Mouse (Mus musculus) thymus, adult 2 months (tissue): ENCODE measurements at regions not wholly inside any gene's neighbourhood (a gene's known extent, or its start where the extent isn't known, plus 50 kb on each side); places are given as distances from the start of the nearest gene placed in this dataset.

Experiments
- DNase-seq: peaks from one replicate; pipeline ENCODE4 v3.0.0; 2021
- H3K27ac ChIP-seq: fragments of 200-500 bp; 2 replicates; pipeline ENCODE4 v1.5.1; 2012; ENCODE audit warnings: low read length, control low read depth; ENCODE audit not compliant: control insufficient read depth, insufficient read depth
- H3K27me3 ChIP-seq: fragments of 200-500 bp; 2 replicates; pipeline ENCODE4 v1.6.1; 2012; ENCODE audit warnings: mild to moderate bottlenecking, low read length, moderate library complexity, mixed read lengths; ENCODE audit not compliant: control insufficient read depth, insufficient read depth
- H3K36me3 ChIP-seq: fragments of 200-500 bp; 2 replicates; pipeline ENCODE4 v1.6.1; 2012; ENCODE audit warnings: mild to moderate bottlenecking, low read length, moderate library complexity; ENCODE audit not compliant: control insufficient read depth, insufficient read depth
- H3K4me1 ChIP-seq: fragments of 200-500 bp; replicated peaks from 2 replicates; pipeline ENCODE4 v1.6.1; 2012; ENCODE audit warnings: low read length; ENCODE audit not compliant: control insufficient read depth, insufficient read depth
- H3K4me3 ChIP-seq: fragments of 200-500 bp; 2 replicates; pipeline ENCODE4 v1.5.1; 2012; ENCODE audit warnings: mild to moderate bottlenecking, low read length, control low read depth, moderate library complexity; ENCODE audit not compliant: control insufficient read depth, insufficient read depth
- CTCF ChIP-seq: fragments of 200-500 bp; IDR thresholded peaks from 2 replicates; pipeline ENCODE4 v1.5.1; 2012; ENCODE audit warnings: mild to moderate bottlenecking, control low read depth, low read length, moderate library complexity, borderline replicate concordance; ENCODE audit not compliant: control insufficient read depth, poor library complexity, insufficient read depth; ENCODE audit errors: extremely low read depth
- POLR2A ChIP-seq: fragments of 200-500 bp; IDR thresholded peaks from 2 replicates; pipeline ENCODE4 v1.6.1; 2012; ENCODE audit warnings: mild to moderate bottlenecking, low read length, control low read depth, moderate library complexity; ENCODE audit not compliant: control insufficient read depth, poor library complexity, insufficient read depth; ENCODE audit errors: extremely low read depth
- WGBS: fragments of 180-500 bp; shearing (Covaris S2); methylation state at CpG from one replicate; pipeline ENCODE4 v1.1.7; 2018; 5-methylcytosine and 5-hydroxymethylcytosine counted together

DNA sequence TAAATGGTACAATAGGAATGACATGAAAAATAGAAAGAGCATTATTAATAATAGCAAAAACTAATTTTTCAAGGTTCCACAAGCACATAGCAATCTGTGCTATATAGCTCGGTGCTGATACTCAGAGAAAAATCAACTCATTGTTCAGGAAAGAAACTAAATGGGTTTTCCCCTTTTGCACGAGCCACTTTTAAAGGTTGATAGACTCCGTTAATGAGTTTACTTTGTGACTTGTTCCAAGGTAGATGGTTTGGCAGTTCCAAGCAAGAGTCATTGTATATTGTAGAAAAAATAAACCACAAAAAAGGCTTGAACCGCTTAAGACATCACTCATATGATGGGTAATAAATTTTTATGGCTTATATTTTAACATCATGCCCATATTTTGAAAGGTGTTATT, 105.0 kb upstream of the Intu start:
- TF ChIP-seq POLR2A = no peak
- TF ChIP-seq CTCF = no peak
- Histone ChIP-seq H3K27me3 (no peaks in the 10 kb centered on the region), H3K4me3 (no peak overlapping the region), H3K27ac (no peak overlapping the region), H3K4me1 (no peaks in the 10 kb centered on the region), H3K36me3 (no peaks in the 10 kb centered on the region)
- DNase-seq = no peak
- 87% methylated on average over 4 of the region's 4 CpGs for WGBS

DNA sequence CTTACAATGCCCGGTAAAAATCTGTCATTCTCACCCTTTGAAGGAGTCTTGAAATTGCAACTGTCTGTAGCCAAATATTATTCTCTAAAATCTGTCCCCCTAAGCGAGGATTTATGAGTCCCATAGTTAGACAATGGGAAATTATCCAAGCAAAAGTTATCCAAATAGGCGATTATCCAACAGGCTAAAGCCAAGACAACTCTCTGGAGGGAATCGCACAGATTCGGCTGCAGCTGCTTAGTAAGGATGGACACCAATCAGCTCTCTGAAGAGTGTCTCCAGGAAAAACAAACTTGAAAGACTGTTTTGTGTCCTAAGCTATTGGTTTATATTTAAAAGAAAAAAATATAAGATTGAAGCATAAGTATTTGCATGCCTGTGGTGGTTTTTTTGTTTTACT, 103.1 kb upstream of the Intu start:
- DNase-seq = no peak
- no peak overlapping the region for H3K4me3 ChIP-seq
- WGBS = 88% methylated on average over 5 of the region's 5 CpGs

DNA sequence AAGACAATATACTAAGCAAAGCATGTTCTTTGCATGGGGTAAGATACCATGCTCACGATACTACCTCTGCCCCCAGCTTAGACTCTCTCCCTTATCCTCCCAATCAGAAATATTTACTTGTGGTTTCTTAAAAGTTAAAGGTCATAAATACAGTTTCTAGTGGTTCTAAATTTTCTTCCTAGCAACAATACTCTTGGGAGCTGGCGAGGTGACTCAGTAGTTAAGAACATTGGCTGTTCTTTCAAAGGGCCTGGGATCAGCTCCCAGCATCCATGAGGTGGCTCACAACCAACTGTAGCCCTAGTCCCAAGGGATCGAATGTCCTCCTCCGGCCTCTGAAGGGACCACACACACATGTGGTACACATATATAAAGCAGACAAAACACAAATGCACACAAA, 92.8 kb upstream of the Intu start:
- WGBS = 92% methylated on average over 4 of the region's 4 CpGs
- no peak overlapping the region for H3K4me3 ChIP-seq
- H3K27me3 ChIP-seq = no peaks in the 10 kb centered on the region
- no peak overlapping the region for H3K27ac ChIP-seq
- no peaks in the 10 kb centered on the region for H3K36me3 ChIP-seq
- no peak for TF ChIP-seq CTCF
- TF ChIP-seq POLR2A = no peak
- DNase-seq = no peak
- no peaks in the 10 kb centered on the region for H3K4me1 ChIP-seq

More for the DNA sequence above, 103.1 kb upstream of the Intu start:
- H3K4me1 ChIP-seq = no peaks in the 10 kb centered on the region
- H3K36me3 ChIP-seq = no peaks in the 10 kb centered on the region
- no peak for TF ChIP-seq POLR2A
- H3K27ac ChIP-seq = no peak overlapping the region
- H3K27me3 ChIP-seq = no peaks in the 10 kb centered on the region

DNA sequence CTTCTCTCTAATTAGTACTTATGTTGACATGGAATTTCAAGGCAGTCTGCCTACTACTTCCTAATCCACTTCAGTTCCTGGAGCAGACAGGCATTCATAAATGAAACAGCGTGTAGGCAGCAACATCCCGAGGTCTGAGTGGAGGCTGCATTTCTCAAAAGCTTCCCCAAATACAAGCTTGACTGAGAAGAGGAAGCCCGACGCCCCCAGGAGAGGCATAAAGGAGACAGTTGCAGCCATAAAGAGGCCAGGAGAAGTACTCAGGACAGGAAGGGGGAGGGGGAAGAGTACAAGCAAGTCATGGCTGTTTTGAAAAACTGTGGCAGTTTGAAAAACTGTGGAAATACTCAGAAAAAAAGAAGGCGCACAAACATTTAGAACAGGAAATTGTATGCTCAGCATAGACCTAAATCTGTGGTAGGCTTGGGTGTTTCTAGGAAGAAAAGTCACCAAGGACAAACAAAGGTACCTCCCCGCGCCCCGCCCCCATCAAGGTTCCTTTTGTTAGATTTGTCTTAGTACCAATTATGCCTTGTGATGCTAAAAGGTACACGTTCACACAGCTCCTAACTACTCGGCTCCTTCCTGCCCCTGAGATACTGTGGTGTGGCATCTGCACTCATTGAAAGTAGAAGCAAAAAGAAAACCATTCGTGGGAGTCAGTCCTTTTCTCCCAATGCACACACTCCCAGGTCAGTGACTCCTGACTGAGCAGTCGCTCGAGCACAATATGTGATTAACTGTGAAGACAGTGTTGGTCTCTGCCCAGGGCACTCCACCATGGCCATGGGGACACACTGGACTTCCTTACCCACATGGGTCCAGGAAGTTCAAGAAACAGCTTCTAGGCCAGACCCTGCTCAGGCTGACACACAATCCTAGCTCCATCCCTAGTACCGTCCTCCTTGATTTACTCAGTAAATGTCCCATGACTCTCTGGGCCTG, 89.7 kb upstream of the Intu start:
- no peak for DNase-seq
- no peaks in the 10 kb centered on the region for H3K36me3 ChIP-seq
- no peaks in the 10 kb centered on the region for H3K27me3 ChIP-seq
- H3K4me3 ChIP-seq = no peak overlapping the region
- TF ChIP-seq CTCF = no peak
- no peak for TF ChIP-seq POLR2A
- H3K4me1 ChIP-seq = no peaks in the 10 kb centered on the region
- 43% methylated on average over 14 of the region's 14 CpGs for WGBS
- H3K27ac ChIP-seq = no peak overlapping the region

DNA sequence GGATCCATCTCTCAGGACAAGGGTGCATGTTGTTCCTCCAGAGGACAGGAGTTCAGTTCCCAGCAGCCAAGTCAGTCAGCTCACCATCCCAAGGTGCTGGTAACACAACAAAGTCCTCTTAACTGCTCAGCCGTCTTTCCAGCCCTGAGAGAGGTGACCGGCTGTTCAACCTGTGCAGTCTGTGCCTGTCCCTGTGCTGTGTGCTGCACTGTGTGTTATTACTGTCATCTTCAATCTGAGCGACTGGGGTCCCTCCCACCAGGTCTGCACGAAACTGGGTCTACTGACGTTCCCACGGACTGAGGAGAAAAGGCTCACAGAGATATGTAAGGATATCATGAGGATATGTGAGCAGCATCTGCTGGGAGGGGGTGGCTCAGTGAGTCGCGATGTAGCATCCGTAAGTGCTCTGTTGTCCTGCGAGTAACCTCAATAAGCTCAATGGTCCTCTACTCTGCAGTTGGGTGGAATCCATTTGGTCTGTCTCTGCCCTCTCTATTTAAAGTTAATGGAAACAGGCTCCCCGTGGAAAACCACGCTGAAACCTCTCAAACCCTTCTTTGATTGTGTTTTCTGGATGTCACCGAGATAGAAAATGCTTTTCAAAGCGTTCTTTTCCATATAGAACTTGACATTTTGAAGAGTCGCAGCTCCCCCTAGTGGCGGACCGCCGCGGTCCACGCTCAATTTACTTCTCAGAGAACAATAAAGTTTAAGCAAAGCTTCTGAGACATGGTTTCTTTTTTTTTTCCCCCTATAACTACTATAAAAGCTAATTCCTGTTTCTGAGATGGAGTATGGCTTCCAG, 87.1 kb upstream of the Intu start:
- Histone ChIP-seq H3K36me3 (no peaks in the 10 kb centered on the region), H3K4me1 (no peaks in the 10 kb centered on the region), H3K27ac (no peak overlapping the region), H3K27me3 (no peaks in the 10 kb centered on the region), H3K4me3 (no peak overlapping the region)
- 40% methylated on average over 20 of the region's 20 CpGs for WGBS
- no peak for TF ChIP-seq POLR2A
- TF ChIP-seq CTCF = 0 out of 2 replicates have a peak, but pooled peaks have one; percentile 22
- peak; percentile 24 for DNase-seq

DNA sequence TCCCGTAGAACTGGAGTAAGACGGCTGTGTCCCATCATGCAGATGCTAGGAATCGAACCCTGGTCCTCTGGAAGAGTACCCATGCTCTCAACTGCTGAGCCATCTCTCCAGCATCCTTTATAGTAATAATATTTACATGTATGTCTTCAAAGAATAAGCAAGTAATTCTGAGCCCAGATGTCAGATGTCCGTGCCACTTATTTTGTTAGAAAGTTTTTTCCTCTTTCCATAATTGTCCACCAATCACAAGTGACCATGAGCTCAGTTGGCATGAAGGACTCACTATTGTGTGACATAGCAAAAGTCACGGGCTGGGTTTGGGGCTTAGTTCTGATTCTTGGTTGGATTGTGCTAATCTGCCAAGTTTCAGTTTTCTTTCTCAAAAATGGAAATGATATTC, 78.1 kb upstream of the Intu start:
- no peak for DNase-seq
- Histone ChIP-seq H3K27ac (no peak overlapping the region), H3K36me3 (no peaks in the 10 kb centered on the region), H3K27me3 (no peaks in the 10 kb centered on the region), H3K4me1 (no peaks in the 10 kb centered on the region), H3K4me3 (no peak overlapping the region)
- TF ChIP-seq CTCF = no peak
- TF ChIP-seq POLR2A = no peak
- 86% methylated on average over 5 of the region's 5 CpGs for WGBS
